Mouse (Mus musculus) midbrain, embryonic 15.5 days (tissue): ENCODE measurements around the gene Vmn1r43. TPM values are rescaled to one million over a fixed set of nuclear protein-coding genes. Genes with fewer than 3 reads are reported as not detected.
"Not testable (repeated sequence)": the region's sequence is repeated elsewhere in the genome, so short reads cannot be mapped to it uniquely, and the experiment has no call there.

Experiments used
- ATAC-seq: fragments of 200-750 bp; cut with Nextera tagmentation; replicated peaks from 2 replicates; pipeline ENCODE4 v1.8.0; 2017; ENCODE audit warnings: moderate TSS enrichment
- H3K27ac ChIP-seq: fragments of 300-500 bp; sonication (generic); 2 replicates; pipeline ENCODE4 v1.5.1; 2015; ENCODE audit warnings: mild to moderate bottlenecking, inconsistent platforms
- H3K27me3 ChIP-seq: fragments of 300-500 bp; sonication (generic); replicated peaks from 2 replicates; pipeline ENCODE4 v1.6.1; 2015; ENCODE audit warnings: inconsistent platforms
- H3K36me3 ChIP-seq: fragments of 300-500 bp; sonication (generic); replicated peaks from 2 replicates; pipeline ENCODE4 v1.6.1; 2015; ENCODE audit warnings: inconsistent platforms
- H3K4me1 ChIP-seq: fragments of 300-500 bp; sonication (generic); 2 replicates; pipeline ENCODE4 v1.6.1; 2015; ENCODE audit warnings: inconsistent platforms
- H3K4me2 ChIP-seq: fragments of 300-500 bp; sonication (generic); 2 replicates; pipeline ENCODE4 v1.6.1; 2015; ENCODE audit warnings: inconsistent platforms, mild to moderate bottlenecking, moderate library complexity
- H3K4me3 ChIP-seq: fragments of 300-500 bp; sonication (generic); 2 replicates; pipeline ENCODE4 v1.5.1; 2015; ENCODE audit warnings: mild to moderate bottlenecking, inconsistent platforms
- H3K9ac ChIP-seq: fragments of 300-500 bp; sonication (generic); 2 replicates; pipeline ENCODE4 v1.6.1; 2015; ENCODE audit warnings: mild to moderate bottlenecking, inconsistent platforms
- H3K9me3 ChIP-seq: fragments of 300-500 bp; sonication (generic); 2 replicates; pipeline ENCODE4 v1.6.1; 2016; ENCODE audit warnings: inconsistent platforms
- WGBS: fragments of 180-500 bp; shearing (Covaris S2); methylation state at CpG from one replicate; pipeline ENCODE4 v1.1.7; 2015; ENCODE audit warnings: mixed read lengths; 5-methylcytosine and 5-hydroxymethylcytosine counted together
- polyA plus RNA-seq: library from polyadenylated mRNA; unstranded; fragments of >200 nt; fragmentation: Nextera tagmentation; extraction: Ambion mirVana; gene quantifications from 2 replicates; pipeline ENCODE4 v1.2.1, GENCODE M21; 2015

Gene Vmn1r43
- not detected in 2 replicates for polyA plus RNA-seq

- H3K36me3 ChIP-seq, H3K9me3 ChIP-seq, H3K27ac ChIP-seq, ATAC-seq, H3K4me1 ChIP-seq, H3K4me2 ChIP-seq, H3K4me3 ChIP-seq, H3K27me3 ChIP-seq, H3K9ac ChIP-seq: not testable (repeated sequence)
- WGBS = 77% methylated on average over 3 of the region's 3 CpGs
Observed at GRCm38 (mm10) chr6:89876313-89876712, at the start of gene Vmn1r43, which contains the start of gene Vmn1r42. Vmn1r43 (minus strand) TSS chr6:89876413. Vmn1r42 (minus strand) TSS chr6:89876413.

- Histone ChIP-seq H3K9ac (no peak overlapping the region), H3K27ac (no peak overlapping the region), H3K4me1 (no peaks in the 10 kb centered on the region), H3K4me2 (no peak overlapping the region), H3K9me3 (0 out of 2 replicates have a peak, but pooled peaks cover 3% of the 10 kb centered on the region), H3K4me3 (no peak overlapping the region), H3K36me3 (no peaks in the 10 kb centered on the region), H3K27me3 (no peaks in the 10 kb centered on the region)
- no peak for ATAC-seq
- 60% methylated on average over 2 of the region's 2 CpGs for WGBS
Observed at GRCm38 (mm10) chr6:89883812-89884211, 7.6 kb upstream of the Vmn1r43 start.

GRCm38 (mm10) chr6:89883360-89883759, 7.1 kb upstream of the Vmn1r43 start, which contains the start of gene Vmn1r44:
Vmn1r44 (plus strand) TSS chr6:89883660.
- Histone ChIP-seq H3K4me1 (no peaks in the 10 kb centered on the region), H3K4me3 (no peak within 1 kb of the TSS), H3K27ac (no peak within 1 kb of the TSS), H3K9ac (no peak within 1 kb of the TSS), H3K36me3 (no peaks in the 10 kb centered on the region), H3K9me3 (0 out of 2 replicates have a peak, but pooled peaks cover 3% of the 10 kb centered on the region), H3K27me3 (no peaks in the 10 kb centered on the region), H3K4me2 (no peak within 1 kb of the TSS)
- WGBS = 81% methylated on average over 1 of the region's 1 CpGs
- ATAC-seq = no peak

GRCm38 (mm10) chr6:89880867-89881266, 4.7 kb upstream of the Vmn1r43 start:
- Histone ChIP-seq H3K4me1 (no peaks in the 10 kb centered on the region), H3K27ac (no peak overlapping the region), H3K4me2 (no peak overlapping the region), H3K9me3 (0 out of 2 replicates have a peak, but pooled peaks cover 3% of the 10 kb centered on the region), H3K27me3 (no peaks in the 10 kb centered on the region), H3K4me3 (no peak overlapping the region), H3K9ac (no peak overlapping the region), H3K36me3 (no peaks in the 10 kb centered on the region)
- no peak for ATAC-seq

- no peaks in the 10 kb centered on the region for H3K27me3 ChIP-seq
- ATAC-seq = no peak
Observed at GRCm38 (mm10) chr6:89876963-89877362, 750 bp upstream of the Vmn1r43 start.

GRCm38 (mm10) chr6:89867976-89868375, 8.2 kb downstream of the Vmn1r43 start:
- Histone ChIP-seq H3K36me3 (no peaks in the 10 kb centered on the region), H3K9ac (no peak overlapping the region), H3K9me3 (no peaks in the 10 kb centered on the region), H3K4me2 (no peak overlapping the region), H3K27me3 (no peaks in the 10 kb centered on the region), H3K27ac (no peak overlapping the region), H3K4me3 (no peak overlapping the region), H3K4me1 (no peaks in the 10 kb centered on the region)
- WGBS = 74% methylated on average over 2 of the region's 2 CpGs
- ATAC-seq = no peak

More at GRCm38 (mm10) chr6:89876963-89877362, 750 bp upstream of the Vmn1r43 start:
- H3K4me1 ChIP-seq = no peaks in the 10 kb centered on the region
- no peak overlapping the region for H3K4me3 ChIP-seq
- 79% methylated on average over 2 of the region's 2 CpGs for WGBS
- no peaks in the 10 kb centered on the region for H3K36me3 ChIP-seq
- no peak overlapping the region for H3K27ac ChIP-seq
- 0 out of 2 replicates have a peak, but pooled peaks cover 3% of the 10 kb centered on the region for H3K9me3 ChIP-seq
- H3K4me2 ChIP-seq = no peak overlapping the region
- no peak overlapping the region for H3K9ac ChIP-seq

GRCm38 (mm10) chr6:89867276-89867675, 8.9 kb downstream of the Vmn1r43 start:
- no peak overlapping the region for H3K9ac ChIP-seq
- H3K27ac ChIP-seq = no peak overlapping the region
- no peaks in the 10 kb centered on the region for H3K36me3 ChIP-seq
- ATAC-seq = no peak
- WGBS = 87% methylated on average over 2 of the region's 2 CpGs
- H3K4me1 ChIP-seq = no peaks in the 10 kb centered on the region
- no peaks in the 10 kb centered on the region for H3K9me3 ChIP-seq
- no peak overlapping the region for H3K4me3 ChIP-seq
- no peak overlapping the region for H3K4me2 ChIP-seq
- no peaks in the 10 kb centered on the region for H3K27me3 ChIP-seq

- H3K4me3 ChIP-seq = no peak overlapping the region
- ATAC-seq = no peak
- WGBS = 72% methylated on average over 4 of the region's 4 CpGs
- H3K4me1 ChIP-seq = no peaks in the 10 kb centered on the region
- H3K9ac ChIP-seq = no peak overlapping the region
- H3K27ac ChIP-seq = no peak overlapping the region
- no peaks in the 10 kb centered on the region for H3K27me3 ChIP-seq
- no peaks in the 10 kb centered on the region for H3K36me3 ChIP-seq
- H3K9me3 ChIP-seq = no peaks in the 10 kb centered on the region
- no peak overlapping the region for H3K4me2 ChIP-seq
Observed at GRCm38 (mm10) chr6:89863792-89864191, 12.4 kb downstream of the Vmn1r43 start.

GRCm38 (mm10) chr6:89859839-89860238, 16.4 kb downstream of the Vmn1r43 start:
- WGBS = 88% methylated on average over 2 of the region's 2 CpGs

GRCm38 (mm10) chr6:89857552-89857951, 18.7 kb downstream of the Vmn1r43 start:
- Histone ChIP-seq H3K4me3 (no peak overlapping the region), H3K4me1 (no peaks in the 10 kb centered on the region), H3K4me2 (no peak overlapping the region), H3K27me3 (no peaks in the 10 kb centered on the region), H3K9me3 (no peaks in the 10 kb centered on the region), H3K36me3 (no peaks in the 10 kb centered on the region), H3K9ac (no peak overlapping the region), H3K27ac (no peak overlapping the region)
- 72% methylated on average over 3 of the region's 3 CpGs for WGBS
- ATAC-seq = no peak

More at GRCm38 (mm10) chr6:89859839-89860238, 16.4 kb downstream of the Vmn1r43 start:
- Histone ChIP-seq H3K27me3 (no peaks in the 10 kb centered on the region), H3K4me3 (no peak overlapping the region), H3K27ac (no peak overlapping the region), H3K36me3 (no peaks in the 10 kb centered on the region), H3K9ac (no peak overlapping the region), H3K4me2 (no peak overlapping the region), H3K9me3 (no peaks in the 10 kb centered on the region), H3K4me1 (no peaks in the 10 kb centered on the region)
- no peak for ATAC-seq

Other genes with a start within 250 kb of the Vmn1r43 start
- gene Txnrd3, start 232.4 kb downstream of the Vmn1r43 start, polyA plus RNA-seq = 16.7 and 16.8 TPM in 2 replicates
- gene Vmn1r40, start 168.9 kb downstream of the Vmn1r43 start, polyA plus RNA-seq = not detected in 2 replicates
- gene Vmn1r41, start 135.6 kb downstream of the Vmn1r43 start, polyA plus RNA-seq = not detected in 2 replicates
- not detected in 2 replicates for gene Vmn1r42, start within 50 bp of the Vmn1r43 start, polyA plus RNA-seq
- not detected in 2 replicates for gene Vmn1r44, start 7.2 kb upstream of the Vmn1r43 start, polyA plus RNA-seq
- gene Vmn1r45, start 64.2 kb upstream of the Vmn1r43 start, polyA plus RNA-seq = not detected in 2 replicates
- not detected in 2 replicates for gene Vmn1r46, start 92.9 kb upstream of the Vmn1r43 start, polyA plus RNA-seq
- not detected in 2 replicates for gene Vmn1r47, start 139.7 kb upstream of the Vmn1r43 start, polyA plus RNA-seq
- gene Vmn1r48, start 160.4 kb upstream of the Vmn1r43 start, polyA plus RNA-seq = not detected in 2 replicates
- not detected in 2 replicates for gene Vmn1r49, start 202.1 kb upstream of the Vmn1r43 start, polyA plus RNA-seq
- not detected in 2 replicates for gene Vmn1r50, start 225.0 kb upstream of the Vmn1r43 start, polyA plus RNA-seq
- 0.06 TPM in 1 of 2 replicates, not detected in the other for gene Vmn1r51, start 246.2 kb upstream of the Vmn1r43 start, polyA plus RNA-seq